Mouse (Mus musculus): ENCODE results near the gene Lamtor2. TPM values are rescaled to one million over a fixed set of nuclear protein-coding genes. Genes with fewer than 3 reads are reported as not detected.
"Not testable (repeated sequence)": the region's sequence is repeated elsewhere in the genome, so short reads cannot be mapped to it uniquely, and the experiment has no call there.

Lamtor2 gene
- polyA plus RNA-seq, 1 experiment: 136 TPM

- Histone ChIP-seq H3K27me3 (ENCODE audit: control insufficient read depth, insufficient read depth, insufficient read length) (no peaks in the 10 kb centered on the region), H3K79me2 (ENCODE audit: control insufficient read depth, insufficient read depth) (peaks cover 40% of the 10 kb centered on the region), H3K79me3 (ENCODE audit: low read depth) (peaks cover 20% of the 10 kb centered on the region), H3K4me3 (ENCODE audit: insufficient read depth, poor library complexity, severe bottlenecking) (peak overlapping the region; percentile 84), H3ac (ENCODE audit: control insufficient read depth, insufficient read length, low read depth) (no peak overlapping the region), H3K36me3 (ENCODE audit: control insufficient read depth, insufficient read depth) (peaks cover 18% of the 10 kb centered on the region)
- TF ChIP-seq CTCF (IDR thresholded peaks at IDR 0.05; ENCODE audit: control insufficient read depth, insufficient read depth, insufficient read length): no peak
Observed at GRCm38 (mm10) chr3:88578498-88579424, 25.9 kb upstream of the Lamtor2 start.

- peaks cover 34% of the 10 kb centered on the region for H3K79me2 ChIP-seq (ENCODE audit: control insufficient read depth, insufficient read depth)
- H3K4me3 ChIP-seq (ENCODE audit: insufficient read depth, poor library complexity, severe bottlenecking); H3K27me3 ChIP-seq (ENCODE audit: control insufficient read depth, insufficient read depth, insufficient read length); H3ac ChIP-seq (ENCODE audit: control insufficient read depth, insufficient read length, low read depth): not testable (repeated sequence)
- peaks cover 18% of the 10 kb centered on the region for H3K79me3 ChIP-seq (ENCODE audit: low read depth)
- H3K36me3 ChIP-seq (ENCODE audit: control insufficient read depth, insufficient read depth): peaks cover 15% of the 10 kb centered on the region
Observed at GRCm38 (mm10) chr3:88577846-88578245, 25.0 kb upstream of the Lamtor2 start.

GRCm38 (mm10) chr3:88575540-88575939 lies 22.7 kb upstream of the Lamtor2 start, which contains the start of gene Ssr2:
Gene Ssr2, plus strand, starts transcription at chr3:88575876.
- Histone ChIP-seq H3ac (ENCODE audit: control insufficient read depth, insufficient read length, low read depth) (no peak within 1 kb of the TSS), H3K4me3 (ENCODE audit: insufficient read depth, poor library complexity, severe bottlenecking) (no peak within 1 kb of the TSS), H3K27me3 (ENCODE audit: control insufficient read depth, insufficient read depth, insufficient read length) (no peaks in the 10 kb centered on the region), H3K79me3 (ENCODE audit: low read depth) (peaks cover 8% of the 10 kb centered on the region), H3K36me3 (ENCODE audit: control insufficient read depth, insufficient read depth) (no peaks in the 10 kb centered on the region), H3K79me2 (ENCODE audit: control insufficient read depth, insufficient read depth) (peaks cover 11% of the 10 kb centered on the region)
- TF ChIP-seq MAX (IDR thresholded peaks at IDR 0.05) (no peak), USF1 (IDR thresholded peaks at IDR 0.05; ENCODE audit: low read depth) (no peak), CEBPB (IDR thresholded peaks at IDR 0.05; ENCODE audit: low read depth) (no peak), CTCF (IDR thresholded peaks at IDR 0.05; ENCODE audit: control insufficient read depth, insufficient read depth, insufficient read length) (no peak), FOSL1 (IDR thresholded peaks at IDR 0.05; ENCODE audit: insufficient read depth, low read length, poor library complexity, severe bottlenecking) (no peak), MYOG (IDR thresholded peaks at IDR 0.05; ENCODE audit: control insufficient read depth, extremely low read depth, insufficient read length) (no peak), MYOD1 (IDR thresholded peaks at IDR 0.05; ENCODE audit: control insufficient read depth, insufficient read length, low read depth) (no peak)

- H3ac ChIP-seq (ENCODE audit: control insufficient read depth, insufficient read length, low read depth): no peak overlapping the region
- no peak overlapping the region for H3K4me3 ChIP-seq (ENCODE audit: insufficient read depth, poor library complexity, severe bottlenecking)
- no peaks in the 10 kb centered on the region for H3K79me2 ChIP-seq (ENCODE audit: control insufficient read depth, insufficient read depth)
- H3K79me3 ChIP-seq (ENCODE audit: low read depth): no peaks in the 10 kb centered on the region
- H3K27me3 ChIP-seq (ENCODE audit: control insufficient read depth, insufficient read depth, insufficient read length): no peaks in the 10 kb centered on the region
- TF ChIP-seq MAX (IDR thresholded peaks at IDR 0.05): no peak
- TF ChIP-seq USF1 (IDR thresholded peaks at IDR 0.05; ENCODE audit: low read depth): no peak
- no peak for TF ChIP-seq FOSL1 (IDR thresholded peaks at IDR 0.05; ENCODE audit: insufficient read depth, low read length, poor library complexity, severe bottlenecking)
- no peak for TF ChIP-seq CEBPB (IDR thresholded peaks at IDR 0.05; ENCODE audit: low read depth)
- TF ChIP-seq MYOG (IDR thresholded peaks at IDR 0.05; ENCODE audit: control insufficient read depth, extremely low read depth, insufficient read length): no peak
- no peak for TF ChIP-seq MYOD1 (IDR thresholded peaks at IDR 0.05; ENCODE audit: control insufficient read depth, insufficient read length, low read depth)
- TF ChIP-seq CTCF (IDR thresholded peaks at IDR 0.05; ENCODE audit: control insufficient read depth, insufficient read depth, insufficient read length): no peak
- peaks cover 16% of the 10 kb centered on the region for H3K36me3 ChIP-seq (ENCODE audit: control insufficient read depth, insufficient read depth)
Observed at GRCm38 (mm10) chr3:88573810-88574209, 20.9 kb upstream of the Lamtor2 start.

- H3K79me3 ChIP-seq (ENCODE audit: low read depth): no peaks in the 10 kb centered on the region
- TF ChIP-seq MYOD1 (IDR thresholded peaks at IDR 0.05; ENCODE audit: control insufficient read depth, insufficient read length, low read depth): no peak
- no peak for TF ChIP-seq MYOG (IDR thresholded peaks at IDR 0.05; ENCODE audit: control insufficient read depth, extremely low read depth, insufficient read length)
- TF ChIP-seq MAX (IDR thresholded peaks at IDR 0.05): no peak
- no peak for TF ChIP-seq CEBPB (IDR thresholded peaks at IDR 0.05; ENCODE audit: low read depth)
Observed at GRCm38 (mm10) chr3:88572835-88573234, 20.0 kb upstream of the Lamtor2 start.

GRCm38 (mm10) chr3:88571856-88572255 lies 19.0 kb upstream of the Lamtor2 start:
- Histone ChIP-seq H3K79me2 (ENCODE audit: control insufficient read depth, insufficient read depth) (no peaks in the 10 kb centered on the region), H3K27me3 (ENCODE audit: control insufficient read depth, insufficient read depth, insufficient read length) (no peaks in the 10 kb centered on the region), H3ac (ENCODE audit: control insufficient read depth, insufficient read length, low read depth) (no peak overlapping the region), H3K4me3 (ENCODE audit: insufficient read depth, poor library complexity, severe bottlenecking) (no peak overlapping the region), H3K79me3 (ENCODE audit: low read depth) (no peaks in the 10 kb centered on the region), H3K36me3 (ENCODE audit: control insufficient read depth, insufficient read depth) (peaks cover 35% of the 10 kb centered on the region)
- TF ChIP-seq USF1 (IDR thresholded peaks at IDR 0.05; ENCODE audit: low read depth): no peak
- TF ChIP-seq MAX (IDR thresholded peaks at IDR 0.05): no peak
- no peak for TF ChIP-seq MYOD1 (IDR thresholded peaks at IDR 0.05; ENCODE audit: control insufficient read depth, insufficient read length, low read depth)
- no peak for TF ChIP-seq CTCF (IDR thresholded peaks at IDR 0.05; ENCODE audit: control insufficient read depth, insufficient read depth, insufficient read length)
- TF ChIP-seq FOSL1 (IDR thresholded peaks at IDR 0.05; ENCODE audit: insufficient read depth, low read length, poor library complexity, severe bottlenecking): no peak
- TF ChIP-seq CEBPB (IDR thresholded peaks at IDR 0.05; ENCODE audit: low read depth): no peak
- TF ChIP-seq MYOG (IDR thresholded peaks at IDR 0.05; ENCODE audit: control insufficient read depth, extremely low read depth, insufficient read length): no peak

More at GRCm38 (mm10) chr3:88572835-88573234, 20.0 kb upstream of the Lamtor2 start:
- Histone ChIP-seq H3ac (ENCODE audit: control insufficient read depth, insufficient read length, low read depth) (no peak overlapping the region), H3K79me2 (ENCODE audit: control insufficient read depth, insufficient read depth) (no peaks in the 10 kb centered on the region), H3K36me3 (ENCODE audit: control insufficient read depth, insufficient read depth) (peaks cover 25% of the 10 kb centered on the region), H3K4me3 (ENCODE audit: insufficient read depth, poor library complexity, severe bottlenecking) (no peak overlapping the region), H3K27me3 (ENCODE audit: control insufficient read depth, insufficient read depth, insufficient read length) (no peaks in the 10 kb centered on the region)

Data from C2C12 (cell line).